Mouse (Mus musculus): ENCODE results near the gene Esrp2.

Gene Esrp2

GRCm38 (mm10) chr8:106115897-106116296 lies 20.9 kb downstream of the Esrp2 start:
- peak; percentile 66 for DNase-seq

GRCm38 (mm10) chr8:106112514-106112913 lies 24.3 kb downstream of the Esrp2 start:
- no peak for DNase-seq

GRCm38 (mm10) chr8:106112041-106112440 lies 24.7 kb downstream of the Esrp2 start:
- no peak for DNase-seq

- DNase-seq = no peak
Measured at GRCm38 (mm10) chr8:106108729-106109128, 28.0 kb downstream of the Esrp2 start.

GRCm38 (mm10) chr8:106108080-106108479 lies 28.7 kb downstream of the Esrp2 start:
- no peak for DNase-seq

GRCm38 (mm10) chr8:106106193-106106592 lies 30.6 kb downstream of the Esrp2 start:
- DNase-seq = no peak

- DNase-seq = no peak
Measured at GRCm38 (mm10) chr8:106103888-106104287, 32.9 kb downstream of the Esrp2 start.

GRCm38 (mm10) chr8:106102321-106102720 lies 34.5 kb downstream of the Esrp2 start:
- DNase-seq = no peak

Data from lung, postnatal 36 days (tissue).